Mouse (Mus musculus) G1E (cell line): ENCODE data around the gene Prlh. TPM values are rescaled to one million over a fixed set of nuclear protein-coding genes. Genes with fewer than 3 reads are reported as not detected.

ENCODE experiments used
- ATAC-seq: 2 replicates; pipeline ENCODE4 v1.8.0; 2016; ENCODE audit warnings: mild to moderate bottlenecking; ENCODE audit not compliant: insufficient number of reproducible peaks, poor library complexity, low FRiP score, severe bottlenecking; ENCODE audit errors: extremely low read depth
- DNase-seq: peaks from one replicate; pipeline ENCODE4 v3.0.0; 2012; ENCODE audit warnings: low spot score
- H3K27me3 ChIP-seq: 2 replicates; pipeline ENCODE4 v1.6.1; 2012; ENCODE audit warnings: mild to moderate bottlenecking, low read length, inconsistent platforms; ENCODE audit not compliant: insufficient read depth
- H3K36me3 ChIP-seq: replicated peaks from 2 replicates; pipeline ENCODE3; 2012; ENCODE audit warnings: mild to moderate bottlenecking, inconsistent platforms
- H3K4me1 ChIP-seq: 2 replicates; pipeline ENCODE4 v1.6.1; 2012; ENCODE audit warnings: low read depth, low read length, inconsistent platforms, mixed read lengths; ENCODE audit not compliant: insufficient read depth
- H3K4me3 ChIP-seq: 2 replicates; pipeline ENCODE4 v1.5.1; 2012; ENCODE audit warnings: low read depth, mild to moderate bottlenecking, inconsistent platforms, low read length, moderate library complexity, mixed read lengths
- H3K9me3 ChIP-seq: replicated peaks from 2 replicates; pipeline ENCODE4 v1.6.1; 2012; ENCODE audit warnings: inconsistent platforms
- CTCF ChIP-seq: IDR thresholded peaks from 2 replicates; pipeline ENCODE4 v1.5.1; 2012; ENCODE audit warnings: low read depth, low read length, inconsistent platforms, mixed read lengths
- GATA1 ChIP-seq: IDR thresholded peaks from 2 replicates; pipeline ENCODE4 v1.6.1; 2012; ENCODE audit warnings: borderline replicate concordance, low read length, inconsistent platforms, mixed read lengths
- GATA2 ChIP-seq: IDR thresholded peaks from 2 replicates; pipeline ENCODE4 v1.6.1; 2012; ENCODE audit warnings: low read depth, low read length, inconsistent platforms, borderline replicate concordance
- POLR2AphosphoS5 ChIP-seq: IDR thresholded peaks from 2 replicates; pipeline ENCODE4 v1.6.1; 2012; ENCODE audit warnings: low read depth, low read length, inconsistent platforms; ENCODE audit not compliant: insufficient replicate concordance
- TAL1 ChIP-seq: conservative IDR thresholded peaks from 2 replicates; pipeline ENCODE4 v1.6.1; 2012; ENCODE audit warnings: low read depth, low read length, inconsistent platforms, mixed read lengths
- polyA plus RNA-seq: library from polyadenylated mRNA; stranded (reverse); fragments of >175 nt; gene quantifications from 2 replicates; pipeline ENCODE4 v1.2.3, GENCODE M21; 2012
- total RNA-seq, 2 experiments: library from RNA; stranded (forward) in 1 of 2; stranded (reverse) in 1 of 2; fragments of 200-1000 nt in 1 of 2; fragments of >200 nt in 1 of 2; fragmentation: Nextera tagmentation in 1 of 2; gene quantifications; 2 replicates each; pipeline ENCODE4 v1.2.3; 2014 to 2017

Gene Prlh
- total RNA-seq (2014; fragmentation: Nextera tagmentation), result not detected in 2 replicates
- total RNA-seq (2017), result not detected in 2 replicates
- polyA plus RNA-seq, result not detected in 2 replicates

DNA sequence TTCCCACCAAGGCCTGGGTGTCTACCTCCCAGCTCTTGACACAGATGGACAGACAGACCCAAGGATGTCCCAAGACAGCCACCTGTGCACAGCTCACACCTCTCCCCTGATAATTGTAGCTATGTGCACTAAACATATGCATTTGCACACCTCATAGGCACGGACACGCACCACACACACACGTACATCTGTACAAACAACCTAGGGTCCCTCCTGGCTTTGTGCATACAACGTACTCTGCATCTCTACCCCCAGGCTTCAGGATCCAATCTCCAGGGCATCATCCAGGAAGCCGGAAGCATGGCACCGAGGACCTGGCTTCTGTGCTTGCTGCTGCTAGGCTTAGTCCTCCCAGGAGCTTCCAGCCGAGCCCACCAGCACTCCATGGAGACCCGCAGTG lies at the start of gene Prlh:
Gene Prlh (plus strand): TSS at position 301 of the 400 bp plus-strand sequence.
- TF ChIP-seq CTCF (no peak), GATA1 (no peak), TAL1 (no peak), GATA2 (no peak), POLR2AphosphoS5 (no peak)
- ATAC-seq (no peak), DNase-seq (no peak)
- Histone ChIP-seq H3K9me3 (peaks cover 90% of the 10 kb centered on the region), H3K4me3 (no peak within 1 kb of the TSS; the same call in 1 of the 2 replicates), H3K4me1 (no peaks in the 10 kb centered on the region), H3K36me3 (no peaks in the 10 kb centered on the region), H3K27me3 (no peaks in the 10 kb centered on the region)

DNA sequence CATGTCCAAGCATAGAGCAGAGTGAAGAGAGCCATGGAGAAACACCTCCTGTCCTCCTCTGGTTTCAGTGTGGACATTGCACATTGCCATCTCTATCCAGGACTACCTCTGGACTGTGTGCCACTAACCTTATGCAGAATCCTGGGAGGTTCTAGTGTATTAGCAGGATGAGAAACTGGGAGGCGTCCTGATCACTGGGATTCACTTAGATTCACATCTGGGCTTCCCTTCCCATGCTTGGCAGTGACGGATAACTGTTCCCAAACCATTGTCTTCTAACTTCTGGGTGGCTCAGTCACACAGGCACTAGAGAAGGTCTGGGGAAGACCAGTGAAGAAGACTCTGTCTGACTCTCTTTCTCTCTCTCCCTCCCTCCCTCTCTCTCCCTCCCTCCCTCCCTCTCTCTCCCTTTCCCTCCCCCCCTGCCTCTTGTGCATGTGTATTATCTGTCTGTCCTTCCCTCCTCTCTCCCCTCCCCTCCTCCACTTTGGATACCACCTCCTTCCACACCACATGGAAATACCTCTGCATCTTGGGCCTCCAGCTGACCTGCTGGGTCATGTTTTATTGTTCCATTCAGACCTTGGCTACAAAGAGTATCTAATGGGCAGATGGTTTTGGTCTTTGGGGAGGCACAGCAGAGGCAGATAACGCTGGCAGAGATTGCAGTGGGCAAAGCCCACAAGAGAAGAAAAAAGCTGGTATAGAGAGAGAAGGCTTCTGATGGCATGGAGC lies 49.5 kb upstream of the Prlh start:
- Histone ChIP-seq H3K4me1 (no peaks in the 10 kb centered on the region), H3K36me3 (no peaks in the 10 kb centered on the region), H3K4me3 (no peak overlapping the region), H3K27me3 (no peaks in the 10 kb centered on the region), H3K9me3 (peaks cover 88% of the 10 kb centered on the region)
- TF ChIP-seq POLR2AphosphoS5, result no peak
- TF ChIP-seq TAL1, result no peak
- TF ChIP-seq CTCF, result no peak
- TF ChIP-seq GATA1, result no peak
- TF ChIP-seq GATA2, result no peak
- ATAC-seq, result no peak
- DNase-seq, result no peak

DNA sequence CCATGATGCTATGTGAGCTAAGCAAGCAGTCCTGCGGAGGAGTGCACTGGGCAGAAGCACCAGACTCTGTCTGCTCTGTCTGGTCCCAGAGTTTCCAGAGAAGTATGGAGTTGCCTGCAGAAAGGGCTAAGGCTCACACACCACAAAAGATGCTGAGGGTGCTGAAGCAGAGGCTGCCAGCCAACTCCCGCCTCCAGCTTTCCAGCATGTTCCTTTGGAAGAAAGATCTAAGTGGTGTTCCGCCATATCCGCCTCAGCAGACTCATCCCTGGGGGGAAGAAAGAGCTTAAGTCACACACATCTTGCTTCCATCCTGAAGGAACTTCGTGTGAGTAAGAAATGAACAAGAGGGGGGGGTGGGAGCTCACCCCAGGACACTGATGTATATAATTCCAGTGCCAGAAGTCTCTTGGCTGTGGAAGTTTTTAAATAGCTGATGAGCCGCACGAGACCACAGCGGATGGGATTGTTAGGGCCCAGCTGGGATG lies 48.9 kb upstream of the Prlh start:
- ATAC-seq, result no peak
- Histone ChIP-seq H3K9me3 (peaks cover 91% of the 10 kb centered on the region), H3K36me3 (no peaks in the 10 kb centered on the region), H3K27me3 (no peaks in the 10 kb centered on the region), H3K4me1 (no peaks in the 10 kb centered on the region), H3K4me3 (no peak overlapping the region)
- TF ChIP-seq GATA1 (no peak), POLR2AphosphoS5 (no peak), TAL1 (no peak), GATA2 (no peak), CTCF (no peak)
- no peak for DNase-seq

GRCm38 (mm10) chr1:90904729-90905404 lies 48.0 kb upstream of the Prlh start:
- no peak for ATAC-seq
- no peak for TF ChIP-seq GATA1
- TF ChIP-seq TAL1, result no peak
- TF ChIP-seq POLR2AphosphoS5, result no peak
- no peak for TF ChIP-seq CTCF
- TF ChIP-seq GATA2, result no peak

DNA sequence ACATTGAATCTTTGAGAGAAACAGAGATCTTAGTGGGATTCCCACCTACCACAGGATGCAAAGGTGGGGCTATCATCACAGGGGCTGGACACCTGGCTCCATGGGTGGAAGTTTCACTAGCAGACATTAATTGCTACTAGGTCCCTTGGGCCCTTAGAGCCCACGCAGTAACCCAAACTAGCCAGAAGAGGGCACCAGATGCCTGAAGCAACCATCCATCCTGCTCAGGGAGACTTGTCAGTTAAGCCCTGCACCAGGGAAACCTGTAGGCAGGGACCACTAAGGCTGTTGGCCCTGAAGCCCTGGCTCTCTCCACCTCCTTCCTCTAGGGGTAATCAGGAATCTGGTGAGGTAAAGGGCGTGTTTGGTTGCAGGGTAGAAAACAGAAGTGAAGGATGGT lies 46.6 kb upstream of the Prlh start:
- no peaks in the 10 kb centered on the region for H3K36me3 ChIP-seq
- H3K9me3 ChIP-seq, result peaks cover 92% of the 10 kb centered on the region
- H3K4me3 ChIP-seq, result no peak overlapping the region
- no peaks in the 10 kb centered on the region for H3K4me1 ChIP-seq
- DNase-seq (no peak), ATAC-seq (no peak)
- TF ChIP-seq GATA1 (no peak), POLR2AphosphoS5 (no peak), GATA2 (no peak), CTCF (no peak), TAL1 (no peak)
- no peaks in the 10 kb centered on the region for H3K27me3 ChIP-seq

More at GRCm38 (mm10) chr1:90904729-90905404, 48.0 kb upstream of the Prlh start:
- no peak overlapping the region for H3K4me3 ChIP-seq
- no peaks in the 10 kb centered on the region for H3K4me1 ChIP-seq
- no peaks in the 10 kb centered on the region for H3K36me3 ChIP-seq
- no peaks in the 10 kb centered on the region for H3K27me3 ChIP-seq
- peaks cover 92% of the 10 kb centered on the region for H3K9me3 ChIP-seq
- no peak for DNase-seq

GRCm38 (mm10) chr1:90909161-90909560 lies 43.7 kb upstream of the Prlh start:
- no peak for DNase-seq
- H3K36me3 ChIP-seq, result no peaks in the 10 kb centered on the region
- ATAC-seq, result no peak
- H3K4me1 ChIP-seq, result no peaks in the 10 kb centered on the region
- no peak overlapping the region; the same call in 1 of the 2 replicates for H3K4me3 ChIP-seq
- peaks cover 82% of the 10 kb centered on the region for H3K9me3 ChIP-seq
- H3K27me3 ChIP-seq, result no peaks in the 10 kb centered on the region
- TF ChIP-seq TAL1 (no peak), CTCF (no peak), GATA2 (no peak), GATA1 (no peak), POLR2AphosphoS5 (no peak)
